Mouse (Mus musculus) heart, adult 8-10 months (tissue): ENCODE data around the gene Scap. TPM values are rescaled to one million over a fixed set of nuclear protein-coding genes. Genes with fewer than 3 reads are reported as not detected.
"Not testable (repeated sequence)": the region's sequence is repeated elsewhere in the genome, so short reads cannot be mapped to it uniquely, and the experiment has no call there.

ENCODE experiments used
- DNase-seq: peaks from one replicate; pipeline ENCODE4 v3.0.0; 2022; ENCODE audit warnings: low spot score
- total RNA-seq, 4 experiments: library from RNA; stranded (reverse); gene quantifications; 2 replicates each; pipeline ENCODE4 v1.2.4; 2022

Gene Scap
- total RNA-seq, 4 experiments from 2014 or later = 23.7 to 34.9 (median 29.3) TPM

- DNase-seq = no peak
Observed at GRCm38 (mm10) chr9:110381292-110381691, 48.2 kb downstream of the Scap start.

DNA sequence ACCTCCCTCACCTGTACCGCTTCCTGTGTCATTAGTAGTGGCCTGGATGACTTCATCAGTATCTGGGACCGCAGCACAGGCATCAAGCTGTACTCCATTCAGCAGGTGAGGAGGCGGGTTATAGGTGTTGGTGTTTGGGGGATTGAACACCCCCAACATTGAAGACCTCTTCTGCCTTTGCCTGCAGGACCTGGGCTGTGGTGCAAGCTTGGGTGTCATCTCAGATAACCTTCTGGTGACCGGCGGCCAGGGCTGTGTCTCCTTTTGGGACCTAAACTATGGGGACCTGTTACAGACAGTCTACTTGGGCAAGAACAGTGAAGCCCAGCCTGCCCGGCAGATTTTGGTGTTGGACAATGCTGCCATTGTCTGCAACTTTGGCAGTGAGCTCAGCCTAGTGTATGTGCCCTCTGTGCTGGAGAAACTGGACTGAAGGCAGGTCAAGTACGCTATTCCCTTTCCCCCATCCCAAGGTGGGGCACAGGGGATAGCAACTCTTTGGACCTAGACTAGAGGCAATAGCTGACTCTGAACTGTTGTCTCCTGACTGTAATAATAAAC is 51.4 kb downstream of the Scap start:
- no peak for DNase-seq

DNA sequence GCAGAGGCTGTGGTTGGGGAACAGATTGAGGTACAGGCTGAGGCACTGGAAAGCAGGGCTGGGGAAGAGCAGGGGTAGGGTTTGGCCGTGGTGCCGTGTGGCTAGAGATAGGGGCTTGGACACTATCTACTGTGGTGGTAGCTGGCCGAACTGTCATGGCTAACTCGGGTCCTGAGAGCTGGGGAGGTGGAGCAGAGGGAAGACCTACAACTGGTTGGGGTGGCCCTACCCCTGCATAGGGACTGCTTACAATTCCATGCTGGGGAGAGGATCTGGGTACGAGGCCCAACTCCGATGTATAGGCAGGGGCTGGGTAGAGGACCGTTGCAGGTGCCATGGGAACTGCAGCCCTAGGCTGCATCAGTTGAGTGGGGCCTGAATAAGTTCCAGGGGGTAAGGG is 54.9 kb downstream of the Scap start:
- DNase-seq = no peak

GRCm38 (mm10) chr9:110390843-110391242 is 57.8 kb downstream of the Scap start:
- no peak for DNase-seq

DNA sequence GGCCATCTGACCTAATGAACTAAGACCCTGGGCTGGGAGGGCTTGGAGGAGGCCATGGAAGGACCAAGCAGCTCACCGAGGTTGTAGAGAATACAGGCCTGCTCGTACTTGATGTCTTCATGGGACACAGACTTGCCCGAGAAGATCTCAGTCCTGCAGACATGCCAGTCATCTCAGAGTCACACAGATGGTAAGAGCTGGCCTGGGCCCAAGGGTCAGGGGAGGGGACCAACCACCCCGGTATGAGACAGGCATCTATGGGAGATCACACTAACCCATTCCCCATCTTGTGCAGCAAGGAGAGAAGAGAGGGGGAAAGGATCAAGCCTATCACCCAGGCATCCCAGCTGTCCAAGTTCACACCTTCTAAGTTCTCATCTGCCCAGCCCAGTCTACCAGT is 60.2 kb downstream of the Scap start:
- DNase-seq = no peak

DNA sequence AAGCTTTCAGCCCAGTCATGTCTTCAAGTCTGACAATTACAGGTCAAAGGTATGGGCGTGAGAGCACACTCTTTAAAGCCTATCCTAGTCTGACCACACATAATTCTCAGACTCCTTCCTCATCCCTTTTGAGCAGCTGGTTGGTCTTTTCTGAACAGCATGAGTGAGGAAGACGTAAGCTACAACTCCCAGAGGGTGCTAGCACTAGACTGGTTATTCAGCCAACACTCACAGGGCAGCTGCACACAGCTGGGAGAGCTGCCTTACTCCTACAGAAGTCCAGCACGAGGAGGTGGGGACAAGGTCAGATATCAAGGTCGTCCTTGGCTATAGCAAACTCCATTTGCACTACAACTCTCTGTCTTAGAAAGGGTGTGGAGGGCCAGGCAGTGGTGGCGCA is 67.6 kb downstream of the Scap start:
- peak; percentile 70 for DNase-seq

DNA sequence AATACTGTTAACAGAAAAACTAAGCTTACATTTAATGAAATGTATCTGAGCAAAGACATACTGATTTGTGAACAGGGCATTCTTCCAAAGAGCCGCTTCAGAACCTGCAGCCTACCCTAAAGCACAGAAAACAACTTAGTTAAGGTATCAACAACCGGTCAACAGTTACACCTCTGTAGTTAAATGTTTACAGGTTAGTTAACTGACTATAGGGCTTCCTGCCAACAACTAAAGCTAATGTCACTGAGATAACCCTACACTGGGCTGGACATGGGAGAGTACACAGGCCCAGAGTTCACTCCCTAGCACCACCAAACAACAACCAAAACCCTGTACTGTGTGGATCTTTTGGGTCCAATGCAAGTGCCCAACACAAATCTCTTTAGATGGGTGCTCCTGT is 69.6 kb downstream of the Scap start:
- no peak for DNase-seq

DNA sequence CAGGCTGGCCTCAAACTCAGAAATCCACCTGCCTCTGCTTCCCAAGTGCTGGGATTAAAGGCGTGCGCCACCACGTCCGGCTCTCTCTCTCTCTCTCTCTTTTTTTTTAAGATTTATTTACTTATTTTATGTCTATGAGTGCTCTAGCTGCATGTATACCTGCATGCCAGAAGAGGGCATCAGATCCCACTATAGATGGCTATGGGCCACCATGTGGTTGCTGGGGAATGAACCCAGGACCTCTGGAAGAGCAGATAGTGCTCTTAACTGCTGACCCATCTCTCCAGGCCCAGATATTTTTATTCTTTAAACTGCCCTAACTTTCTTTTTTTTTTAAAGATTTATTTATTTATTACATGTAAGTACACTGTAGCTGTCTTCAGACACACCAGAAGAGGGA is 70.2 kb downstream of the Scap start:
- DNase-seq = not testable (repeated sequence)

DNA sequence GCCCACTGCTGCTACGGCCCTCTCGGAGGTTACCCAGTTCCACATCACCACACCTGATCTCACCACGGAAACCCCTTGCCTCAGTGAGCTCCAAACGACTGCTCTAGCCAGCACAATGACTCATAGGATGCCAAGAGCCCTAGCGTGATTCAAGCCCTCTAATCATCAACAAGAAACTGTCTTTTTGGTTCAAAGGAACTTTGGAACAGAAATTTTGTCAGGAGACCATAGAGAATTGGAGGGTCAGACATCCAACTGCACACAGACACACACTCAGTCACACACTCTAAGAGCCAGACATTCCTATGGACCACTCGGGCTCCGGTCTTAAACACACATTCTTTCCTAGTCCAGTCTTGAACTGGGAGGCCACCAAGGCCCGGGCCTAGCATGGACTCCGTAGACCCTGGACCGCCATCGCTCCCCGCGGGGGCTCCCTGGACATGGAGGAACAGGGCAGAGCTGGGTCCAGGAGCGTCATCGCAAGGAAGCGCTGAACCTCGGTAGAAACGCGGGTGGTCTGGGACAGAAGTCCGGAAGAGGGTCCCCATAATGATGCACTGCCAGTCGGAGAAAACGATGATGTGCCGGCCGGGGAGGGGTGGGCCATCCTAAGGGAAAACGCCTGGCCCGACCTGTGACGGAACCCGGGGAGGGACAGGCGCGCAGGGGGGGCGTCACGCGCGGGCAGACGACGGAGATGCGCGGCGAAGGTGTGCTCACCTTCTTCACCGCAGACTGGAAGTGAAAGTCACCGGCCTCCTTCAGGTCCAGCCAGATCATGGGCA is 74.4 kb downstream of the Scap start:
- peak; percentile 15 for DNase-seq

DNA sequence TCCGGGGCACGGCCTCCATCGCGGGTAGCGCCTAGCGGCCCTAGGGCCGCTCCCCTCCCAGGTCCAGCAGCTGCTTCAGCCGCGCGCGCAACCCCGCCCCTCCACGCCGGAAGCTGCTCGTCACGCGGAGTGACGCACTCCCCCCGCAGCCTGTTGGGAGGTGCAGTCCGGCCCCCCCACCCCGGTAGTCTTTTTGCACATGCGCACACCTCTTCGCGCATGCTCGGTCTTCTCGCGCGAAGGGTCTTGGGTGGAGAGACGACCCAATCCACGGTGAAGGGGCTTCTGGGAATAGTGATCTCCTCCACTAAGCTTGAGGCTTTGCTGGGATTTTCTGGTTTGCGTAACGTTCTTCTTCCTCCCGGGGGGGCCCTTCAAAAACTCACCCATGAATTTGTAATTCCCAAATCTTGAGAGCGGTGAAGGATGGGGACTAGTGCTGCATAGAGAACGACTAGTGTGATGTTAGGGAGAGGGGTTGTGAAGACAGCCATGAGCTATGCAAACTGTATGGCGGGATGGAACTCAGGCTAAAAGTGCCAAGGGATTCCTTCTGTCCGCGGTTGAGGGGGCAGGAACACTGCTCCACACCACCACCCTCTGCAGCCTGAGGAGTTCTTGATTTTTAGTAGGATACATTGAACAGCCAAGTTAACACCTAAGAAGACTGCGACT is 75.1 kb downstream of the Scap start, which contains the start of gene Ptpn23:
TSS of gene Ptpn23 (minus strand) at position 115 of the 675 bp plus-strand sequence.
- peak; percentile 93 for DNase-seq

DNA sequence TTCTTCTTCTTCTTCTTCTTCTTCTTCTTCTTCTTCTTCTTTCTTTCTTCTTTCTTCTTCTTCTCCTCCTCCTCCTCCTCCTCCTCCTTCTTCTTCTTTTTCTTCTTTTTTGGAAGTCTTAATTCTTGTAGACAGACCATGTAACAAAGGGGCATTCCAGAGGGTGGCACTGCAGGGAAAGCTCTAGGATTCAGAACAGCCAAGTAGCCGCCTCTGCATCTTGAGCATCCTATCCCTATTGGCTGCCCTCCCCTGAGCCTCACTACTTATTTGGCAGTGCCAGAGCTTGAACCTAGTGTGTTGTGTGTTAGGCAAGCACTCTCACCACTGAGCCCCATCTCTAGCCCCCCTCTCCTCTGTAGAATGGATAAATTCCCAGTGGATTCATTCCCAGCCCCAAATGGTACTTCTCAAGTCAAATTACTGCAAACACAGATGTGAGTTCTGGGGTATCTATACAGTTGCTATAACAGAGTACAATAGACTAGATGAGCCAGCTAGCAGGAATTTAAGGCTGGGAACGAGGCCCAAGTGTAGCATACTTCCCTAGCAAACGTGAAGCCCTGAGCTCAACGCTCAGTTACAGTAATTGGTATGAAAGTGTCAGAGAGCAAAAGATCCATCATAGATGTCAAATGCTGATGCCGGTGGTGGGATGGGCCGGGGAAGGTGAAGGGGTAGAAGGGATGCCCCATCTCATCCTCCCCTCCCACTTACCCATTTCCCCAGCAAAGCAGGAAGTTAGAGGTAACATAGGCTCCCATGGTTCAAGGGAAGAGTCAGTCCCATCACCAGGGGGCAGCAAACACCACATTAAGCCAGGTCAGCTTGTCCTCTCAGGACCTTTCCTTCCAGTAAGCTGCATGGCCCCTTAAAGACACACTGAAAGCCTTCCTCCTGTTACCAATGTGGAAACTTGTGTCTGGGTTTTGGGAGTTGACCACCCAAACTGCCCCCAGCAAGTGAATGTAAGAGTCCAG is 78.1 kb downstream of the Scap start:
- DNase-seq = peak; percentile 82

DNA sequence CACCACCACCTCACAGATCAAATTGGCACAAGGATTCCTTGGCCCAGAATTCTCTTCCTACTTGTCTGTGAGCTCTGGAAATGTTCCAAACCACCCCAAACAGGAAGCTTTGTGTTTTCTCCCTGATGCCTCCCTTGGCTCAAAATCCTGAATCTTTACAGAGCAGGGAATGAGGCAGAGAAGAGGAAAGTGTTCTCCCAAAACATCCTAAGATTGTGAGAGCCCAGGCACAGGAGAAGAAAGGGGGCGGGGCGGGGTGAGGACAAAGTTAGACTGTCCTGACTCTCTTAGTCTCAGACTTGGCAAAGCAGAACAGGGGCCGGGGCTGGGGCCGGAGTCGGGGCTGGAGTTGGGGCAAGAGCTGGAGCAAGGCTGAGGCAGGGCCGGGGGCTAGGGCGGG is 79.8 kb downstream of the Scap start:
- DNase-seq = no peak

- no peak for DNase-seq
Observed at GRCm38 (mm10) chr9:110413785-110414184, 80.7 kb downstream of the Scap start.

- DNase-seq = no peak
Observed at GRCm38 (mm10) chr9:110419511-110420112, 86.5 kb downstream of the Scap start, which contains the start of gene Ngp. TSS of gene Ngp (plus strand) at chr9:110419747.

- no peak for DNase-seq
Observed at GRCm38 (mm10) chr9:110431241-110431640, 98.2 kb downstream of the Scap start.

GRCm38 (mm10) chr9:110433045-110433444 is 100.0 kb downstream of the Scap start:
- DNase-seq = no peak

Other genes with a start within 250 kb of the Scap start
- 10 to 100 TPM; 24.9 to 28.4 (median 26.8) TPM for gene Smarcc1, start 215.6 kb upstream of the Scap start, total RNA-seq
- 10 to 100 TPM; 56.4 to 62.2 (median 58.2) TPM for gene Dhx30, start 215.5 kb upstream of the Scap start, total RNA-seq
- gene Cspg5, start 89.5 kb upstream of the Scap start, total RNA-seq = under 1 TPM; 0.12 to 0.41 (median 0.19) TPM
- gene Elp6, start 28.1 kb upstream of the Scap start, total RNA-seq = 1 to 10 TPM; 2.6 to 3.3 (median 3.1) TPM
- 10 to 100 TPM; 12.9 to 17.1 (median 14.5) TPM for gene Ptpn23, start 74.9 kb downstream of the Scap start, total RNA-seq
- 1 to 10 TPM in 1 of 4 experiments, not detected in 3; 3.0 TPM for gene Ngp, start 86.5 kb downstream of the Scap start, total RNA-seq
- gene Klhl18, start 143.4 kb downstream of the Scap start, total RNA-seq = 10 to 100 TPM in 3 of 4 experiments, 1 to 10 TPM in 1; 9.2 to 14.6 (median 11.1) TPM
- gene Kif9, start 143.7 kb downstream of the Scap start, total RNA-seq = under 1 TPM; 0.14 to 0.31 (median 0.20) TPM
- gene Setd2, start 199.3 kb downstream of the Scap start, total RNA-seq = 10 to 100 TPM; 32.6 to 44.5 (median 36.5) TPM